28 mouse cellular contexts compared by ENCODE assay signal in genomic region chr3:100563565-100563964, GRCm38 (mm10).
DNase-seq lines count a peak whose midpoint lies in the region; ATAC-seq and TF ChIP-seq lines count a peak whose summit lies in the region.
"Had no signal": no experiment of that assay in that cellular context is flagged by ENCODE, and none has a peak within 500 bp of the region (broad histone marks: within the 10 kb centered on the region; RNA-seq: fewer than 3 reads in every experiment).

No protein-coding gene starts in this region.

- peaks cover 12% of the 10 kb centered on the region; the same call in 1 of the 2 replicates for H3K36me3 ChIP-seq in heart, embryonic 16.5 days (ENCODE audit: control insufficient read depth, insufficient read depth)
- peaks cover 9% of the 10 kb centered on the region; the same call in 1 of the 2 replicates for H3K36me3 ChIP-seq in lung, postnatal 0 days (ENCODE audit: insufficient read depth, low read length)
- H3K36me3 ChIP-seq in hindbrain, embryonic 12.5 days = 0 out of 2 replicates have a peak, but pooled peaks cover 12% of the 10 kb centered on the region

- peak overlapping the region; percentile 33; the same call in 1 of the 2 replicates for H3K27ac ChIP-seq in heart, embryonic 16.5 days (ENCODE audit: low read length)
- H3K27ac ChIP-seq in lung, postnatal 0 days (ENCODE audit: low read length) = no peak overlapping the region
- no peak overlapping the region for H3K27ac ChIP-seq in hindbrain, embryonic 12.5 days
- H3K27ac ChIP-seq: embryonic facial prominence, embryonic 10.5 days; embryonic facial prominence, embryonic 13.5 days; forebrain, embryonic 12.5 days; forebrain, embryonic 15.5 days; heart, adult 2 months; hindbrain, embryonic 13.5 days had no signal

- no peak for DNase-seq in heart, adult 8-10 months (ENCODE audit: low spot score)
- peak; percentile 31 for DNase-seq in lung, postnatal 0 days (ENCODE audit: low spot score)
- DNase-seq in lung, adult 2 months = no peak
- peak; percentile 23 for DNase-seq in NIH3T3 (ENCODE audit: low read depth)
- peak; percentile 9 for DNase-seq in skeletal muscle tissue, adult 2 months (ENCODE audit: low read depth, low spot score)
- no peak for DNase-seq in right cerebral cortex, adult 18-20 months
- DNase-seq: adrenal gland, adult 2 months; adrenal gland, postnatal 14 days; cerebellum, adult 11-12 months; cerebellum, adult 8-10 months; cerebellum, postnatal 10 days; cerebellum, postnatal 36 days; embryo, embryonic 11 days; gastrocnemius, postnatal 36 days; heart, adult 2 months had no signal

- peaks cover 3% of the 10 kb centered on the region for H3K4me1 ChIP-seq in heart, embryonic 16.5 days (ENCODE audit: control insufficient read depth, insufficient read depth, low read length)
- no peaks in the 10 kb centered on the region for H3K4me1 ChIP-seq in lung, postnatal 0 days (ENCODE audit: insufficient read depth, low read depth, low read length)
- H3K4me1 ChIP-seq in lung, adult 2 months (ENCODE audit: control insufficient read depth, insufficient read depth, low read length) = no peaks in the 10 kb centered on the region
- no peaks in the 10 kb centered on the region for H3K4me1 ChIP-seq in hindbrain, embryonic 12.5 days
- H3K4me1 ChIP-seq: embryonic facial prominence, embryonic 10.5 days; embryonic facial prominence, embryonic 13.5 days; forebrain, embryonic 12.5 days; forebrain, embryonic 15.5 days; hindbrain, embryonic 13.5 days had no signal

- 48% methylated on average over 2 of the region's 2 CpGs for WGBS in heart, embryonic 16.5 days
- WGBS in lung, postnatal 0 days = 67% methylated on average over 2 of the region's 2 CpGs
- 77% methylated on average over 2 of the region's 2 CpGs for WGBS in lung, adult 2 months
- 90% methylated on average over 2 of the region's 2 CpGs for WGBS in hindbrain, embryonic 12.5 days

- no peak overlapping the region for H3K4me2 ChIP-seq in heart, embryonic 16.5 days (ENCODE audit: low read depth, low read length)
- no peak overlapping the region for H3K4me2 ChIP-seq in lung, postnatal 0 days (replicated peaks; ENCODE audit: low read depth, low read length)
- no peak overlapping the region for H3K4me2 ChIP-seq in hindbrain, embryonic 12.5 days (replicated peaks)
- H3K4me2 ChIP-seq: embryonic facial prominence, embryonic 13.5 days; forebrain, embryonic 12.5 days; forebrain, embryonic 15.5 days; heart, embryonic 11.5 days; hindbrain, embryonic 13.5 days had no signal

- H3K9ac ChIP-seq in heart, embryonic 16.5 days (ENCODE audit: low read length) = no peak overlapping the region
- H3K9ac ChIP-seq in lung, postnatal 0 days (replicated peaks; ENCODE audit: low read depth) = no peak overlapping the region
- H3K9ac ChIP-seq in hindbrain, embryonic 12.5 days = no peak overlapping the region
- H3K9ac ChIP-seq: embryonic facial prominence, embryonic 13.5 days; forebrain, embryonic 12.5 days; forebrain, embryonic 15.5 days; hindbrain, embryonic 13.5 days had no signal

- H3K9me3 ChIP-seq in heart, embryonic 16.5 days (replicated peaks; ENCODE audit: control insufficient read depth, low read length) = no peaks in the 10 kb centered on the region
- no peaks in the 10 kb centered on the region for H3K9me3 ChIP-seq in lung, postnatal 0 days (ENCODE audit: low read length)
- H3K9me3 ChIP-seq in hindbrain, embryonic 12.5 days (replicated peaks) = no peaks in the 10 kb centered on the region
- H3K9me3 ChIP-seq: embryonic facial prominence, embryonic 10.5 days; embryonic facial prominence, embryonic 13.5 days; forebrain, embryonic 12.5 days; forebrain, embryonic 15.5 days; G1E; hindbrain, embryonic 13.5 days had no signal

- no peak for TF ChIP-seq POLR2A in lung, adult 2 months (IDR thresholded peaks at IDR 0.05; ENCODE audit: borderline replicate concordance, extremely low read depth, low read depth, low read length)

- no peak for ATAC-seq in heart, embryonic 16.5 days (replicated peaks; ENCODE audit: extremely low read depth, insufficient read depth, low FRiP score)
- ATAC-seq in lung, postnatal 0 days = no peak
- no peak for ATAC-seq in hindbrain, embryonic 12.5 days (ENCODE audit: low FRiP score)
- ATAC-seq: forebrain, embryonic 15.5 days; hindbrain, embryonic 16.5 days; inflammation-experienced regulatory T-cells, adult 6 months; intestine, embryonic 16.5 days had no signal

- no peak overlapping the region for H3K4me3 ChIP-seq in heart, embryonic 16.5 days (ENCODE audit: low read length)
- no peak overlapping the region for H3K4me3 ChIP-seq in lung, postnatal 0 days (ENCODE audit: low read depth, low read length)
- no peak overlapping the region for H3K4me3 ChIP-seq in lung, adult 2 months (replicated peaks; ENCODE audit: extremely low read depth, low read depth, low read length)
- no peak overlapping the region for H3K4me3 ChIP-seq in hindbrain, embryonic 12.5 days
- H3K4me3 ChIP-seq: embryonic facial prominence, embryonic 10.5 days; embryonic facial prominence, embryonic 13.5 days; erythroblast, embryonic 14.5 days; forebrain, embryonic 12.5 days; forebrain, embryonic 15.5 days; heart, adult 2 months; hindbrain, embryonic 13.5 days had no signal

- H3K27me3 ChIP-seq in heart, embryonic 16.5 days (ENCODE audit: control insufficient read depth, insufficient read depth, low read length) = no peaks in the 10 kb centered on the region
- H3K27me3 ChIP-seq in lung, postnatal 0 days (replicated peaks; ENCODE audit: insufficient read depth, low read length) = no peaks in the 10 kb centered on the region
- H3K27me3 ChIP-seq in hindbrain, embryonic 12.5 days = no peaks in the 10 kb centered on the region
- H3K27me3 ChIP-seq: embryonic facial prominence, embryonic 13.5 days; forebrain, embryonic 12.5 days; forebrain, embryonic 15.5 days; hindbrain, embryonic 13.5 days had no signal

- no peak for TF ChIP-seq EP300 in lung, postnatal 0 days (IDR thresholded peaks at IDR 0.05)

- TF ChIP-seq CTCF in lung, postnatal 0 days (IDR thresholded peaks at IDR 0.05) = no peak
- no peak for TF ChIP-seq CTCF in lung, adult 2 months (IDR thresholded peaks at IDR 0.05; ENCODE audit: insufficient read depth, low read length)

Comparison
In these comparisons a context has a peak if more than half of its experiments do, and no peak if none do; other contexts are left out.
1. DNase-seq: peak in lung, postnatal 0 days (single experiment), NIH3T3 (single experiment) and skeletal muscle tissue, adult 2 months (single experiment); none in heart, adult 8-10 months (single experiment), lung, adult 2 months (single experiment) and right cerebral cortex, adult 18-20 months (single experiment).